Mouse (Mus musculus) A20 (cell line): ENCODE measurements around the gene Gm14190.
"Not testable (repeated sequence)": the region's sequence is repeated elsewhere in the genome, so short reads cannot be mapped to it uniquely, and the experiment has no call there.

Source experiments
- DNase-seq: peaks from one replicate; pipeline ENCODE4 v3.0.0-alpha.2; 2011; ENCODE audit warnings: low read depth, low spot score

Gm14190 gene

DNA sequence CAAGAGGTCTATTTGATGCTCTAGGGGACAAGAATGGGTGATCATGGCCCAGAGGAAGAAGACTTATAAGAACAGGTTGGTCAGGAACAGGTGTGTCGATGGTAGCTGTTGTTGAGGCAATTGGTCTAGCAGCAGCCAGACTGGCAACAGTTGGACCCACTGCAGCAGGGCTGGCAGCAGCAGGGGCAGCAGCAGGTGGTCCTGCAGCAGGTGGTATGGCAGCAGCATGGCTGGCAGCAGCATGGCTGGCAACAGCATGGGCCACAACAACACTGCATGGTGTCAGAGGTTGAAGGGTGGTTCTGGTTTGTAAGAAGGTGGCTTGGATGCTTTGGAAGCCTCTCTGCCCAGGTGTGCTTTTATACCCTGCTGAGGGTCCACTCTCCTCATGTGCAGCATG is at the start of gene Gm14190:
TSS of gene Gm14190 (minus strand) at position 278 of the 400 bp plus-strand sequence.
- no peak for DNase-seq

DNA sequence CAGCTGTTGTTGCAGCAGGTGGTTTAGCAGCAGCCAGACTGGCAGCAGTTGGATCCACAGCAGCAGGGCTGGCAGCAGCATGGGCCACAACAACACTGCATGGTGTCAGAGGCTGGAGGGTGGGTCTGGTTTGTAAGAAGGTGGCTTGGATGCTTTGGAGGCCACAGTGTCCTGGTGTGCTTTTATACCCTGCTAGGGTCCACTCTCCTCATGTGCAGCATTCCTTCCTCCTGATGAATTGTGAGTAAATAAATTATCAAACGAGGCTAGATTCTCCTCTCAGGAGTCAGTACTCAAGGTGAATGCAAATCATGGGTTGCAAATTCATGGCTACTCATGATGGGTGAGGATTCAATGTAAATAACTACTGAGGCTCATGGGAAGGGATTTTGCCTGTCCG is 43.6 kb upstream of the Gm14190 start, which contains the start of gene Gm14180:
TSS of gene Gm14180 (minus strand) at position 101 of the 400 bp plus-strand sequence.
- no peak for DNase-seq

DNA sequence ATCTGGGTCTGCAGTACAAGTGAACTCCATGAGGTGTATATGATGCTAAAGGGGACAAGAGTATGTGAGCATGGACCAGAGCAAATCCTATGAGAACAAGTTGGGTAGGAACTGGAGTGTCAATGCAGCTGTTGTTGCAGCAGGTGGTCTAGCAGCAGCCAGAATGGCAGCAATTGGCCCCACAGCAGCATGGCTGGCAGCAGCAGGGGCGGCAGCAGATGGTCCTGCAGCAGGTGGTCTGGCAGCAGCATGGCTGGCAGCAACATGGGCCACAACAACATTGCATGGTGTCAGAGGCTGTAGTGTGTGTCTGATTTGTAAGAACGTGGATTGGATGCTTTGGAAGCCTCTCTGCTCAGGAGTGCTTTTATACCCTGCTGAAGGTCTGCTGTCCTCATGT is 33.5 kb upstream of the Gm14190 start:
- no peak for DNase-seq

DNA sequence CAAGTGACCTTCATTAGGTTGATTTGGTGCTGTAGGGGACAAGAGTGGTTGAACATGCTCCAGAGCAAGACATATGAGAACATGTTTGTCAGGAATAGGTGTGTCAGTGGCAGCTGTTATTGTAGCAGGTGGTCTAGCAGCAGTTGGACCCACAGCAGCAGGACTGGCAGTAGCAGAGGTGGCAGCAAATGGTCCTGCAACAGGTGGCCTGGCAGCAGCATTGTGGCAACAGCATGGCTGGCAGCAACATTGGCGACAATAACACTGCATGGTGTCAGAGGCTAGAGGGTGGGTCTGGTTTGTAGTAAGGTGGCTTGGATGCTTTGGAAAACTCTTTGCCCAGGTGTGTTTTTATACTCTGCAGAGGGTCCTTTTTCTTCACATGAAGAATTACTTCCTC is 28.2 kb upstream of the Gm14190 start:
- DNase-seq, result no peak

DNA sequence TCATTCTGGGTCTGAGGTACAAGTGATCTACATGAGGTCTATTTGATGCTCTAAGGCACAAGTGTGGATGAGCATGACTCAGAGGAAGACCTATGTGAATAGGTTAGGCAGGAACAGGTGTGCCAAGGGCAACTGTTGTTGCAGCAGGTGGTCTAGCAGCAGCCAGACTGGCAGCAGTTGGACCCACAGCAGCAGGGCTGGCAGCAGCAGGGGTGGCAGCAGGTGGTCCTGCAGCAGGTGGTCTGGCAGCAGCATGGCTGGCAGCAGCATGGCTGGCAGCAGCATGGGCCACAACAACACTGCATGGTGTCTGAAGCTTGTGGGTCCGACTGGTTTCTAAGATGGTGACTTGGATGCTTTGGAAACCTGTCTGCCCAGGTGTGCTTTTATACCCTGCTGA is 5.3 kb downstream of the Gm14190 start:
- not testable (repeated sequence) for DNase-seq

DNA sequence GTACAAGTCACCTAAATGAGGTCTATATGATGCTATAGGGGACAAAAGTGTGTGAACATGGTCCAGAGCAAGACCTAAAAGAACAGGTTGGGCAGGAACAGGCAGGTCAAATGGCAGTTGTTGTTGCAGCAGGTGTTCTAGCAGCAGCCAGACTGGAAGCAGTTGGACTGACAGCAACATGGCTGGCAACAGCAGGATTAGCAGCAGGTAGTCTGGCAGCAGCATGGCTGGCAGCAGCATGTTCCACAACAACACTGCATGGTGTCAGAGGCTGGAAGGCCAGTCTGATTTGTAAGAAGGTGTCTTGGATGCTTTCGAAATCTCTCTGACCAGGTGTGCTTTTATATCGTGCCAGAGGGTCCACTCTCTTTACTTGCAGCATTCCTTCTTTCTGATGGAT is 7.1 kb downstream of the Gm14190 start:
- no peak for DNase-seq

DNA sequence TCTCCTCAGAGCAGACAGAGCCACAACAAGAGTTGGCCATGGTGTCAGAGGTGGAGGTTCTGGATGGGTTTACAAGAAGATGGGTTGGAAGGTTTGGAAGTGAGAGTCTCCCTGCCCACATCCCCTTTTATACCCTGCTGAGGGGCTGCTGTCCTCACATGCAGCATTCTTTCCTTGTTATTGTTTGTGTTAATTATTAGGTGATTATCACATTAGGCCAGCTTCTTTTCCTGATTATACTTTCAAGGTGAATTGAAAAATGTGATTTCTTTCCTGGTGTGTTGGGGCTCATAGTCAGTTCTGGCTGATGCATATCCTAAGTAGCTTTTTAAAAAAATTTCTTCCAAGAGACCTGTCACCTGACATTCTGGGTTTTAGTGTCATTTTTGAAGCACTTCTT is 24.7 kb downstream of the Gm14190 start, which contains the start of gene Krtap4-6:
TSS of gene Krtap4-6 (minus strand) at position 101 of the 400 bp plus-strand sequence.
- no peak for DNase-seq

DNA sequence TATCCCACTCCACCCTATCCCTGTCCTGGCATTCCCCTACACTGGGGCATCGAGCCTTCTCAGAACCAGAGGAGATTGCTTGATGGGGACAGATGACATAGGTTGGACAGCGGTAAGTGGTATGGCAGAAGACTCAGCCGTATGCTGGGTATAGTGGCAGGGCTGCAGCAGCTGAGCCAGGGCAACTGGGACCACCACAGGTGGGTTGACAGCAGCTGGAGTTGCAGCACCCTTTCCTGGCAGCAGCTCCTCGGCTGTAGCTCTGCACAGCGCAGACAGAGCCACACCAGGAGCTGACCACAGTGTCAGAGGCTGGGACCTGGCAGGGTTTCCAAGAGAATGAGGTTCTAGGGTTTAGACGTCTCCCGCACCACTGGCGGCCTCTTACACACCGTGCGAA is 27.7 kb downstream of the Gm14190 start:
- no peak for DNase-seq

DNA sequence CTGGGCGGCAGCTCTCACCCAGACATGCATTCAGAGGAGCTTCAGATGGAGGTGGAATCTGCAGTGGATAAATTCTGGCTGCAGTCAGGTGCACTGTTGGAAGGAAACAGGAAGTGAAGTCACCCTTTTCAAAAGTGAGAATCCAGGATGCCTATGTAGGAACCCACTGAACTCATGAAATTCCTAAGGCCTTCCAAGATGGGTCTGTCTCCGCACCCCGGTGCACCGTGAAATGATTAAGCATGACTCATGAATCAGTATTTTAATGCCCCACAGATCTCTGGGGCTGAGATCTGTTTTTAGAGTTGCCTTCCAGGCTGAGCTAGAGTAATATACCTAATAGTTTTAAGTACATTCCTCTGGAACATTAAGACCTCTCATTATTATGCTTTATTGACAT is 31.3 kb downstream of the Gm14190 start:
- DNase-seq, result no peak

DNA sequence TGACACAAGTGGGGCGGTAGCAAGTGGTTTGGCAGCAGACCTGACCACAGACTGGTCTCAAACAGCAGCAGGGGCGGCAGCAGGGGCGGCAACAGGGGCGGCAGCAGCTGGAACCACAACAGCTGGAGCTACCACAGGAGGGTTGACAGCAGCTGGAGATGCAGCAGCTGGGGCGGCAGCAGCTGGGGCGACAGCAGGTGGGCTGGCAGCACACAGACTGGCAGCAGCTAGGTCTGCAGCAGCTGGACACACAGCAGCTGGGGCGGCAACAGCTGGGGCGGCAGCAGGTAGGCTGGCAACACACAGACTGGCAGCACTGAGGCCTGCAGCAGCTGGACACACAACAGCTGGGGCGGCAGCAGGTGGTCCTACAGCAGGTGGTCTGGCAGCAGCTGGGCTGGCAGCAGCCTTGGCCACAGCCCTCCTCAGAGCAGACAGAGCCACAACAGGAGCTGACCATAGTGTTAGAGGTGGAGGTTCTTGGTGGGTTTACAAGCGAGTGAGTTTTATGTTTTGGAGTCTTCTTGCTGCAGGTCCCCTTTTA is 32.0 kb downstream of the Gm14190 start, which contains the start of gene Gm11563:
TSS of gene Gm11563 (minus strand) at position 494 of the 544 bp plus-strand sequence.
- not testable (repeated sequence) for DNase-seq

DNA sequence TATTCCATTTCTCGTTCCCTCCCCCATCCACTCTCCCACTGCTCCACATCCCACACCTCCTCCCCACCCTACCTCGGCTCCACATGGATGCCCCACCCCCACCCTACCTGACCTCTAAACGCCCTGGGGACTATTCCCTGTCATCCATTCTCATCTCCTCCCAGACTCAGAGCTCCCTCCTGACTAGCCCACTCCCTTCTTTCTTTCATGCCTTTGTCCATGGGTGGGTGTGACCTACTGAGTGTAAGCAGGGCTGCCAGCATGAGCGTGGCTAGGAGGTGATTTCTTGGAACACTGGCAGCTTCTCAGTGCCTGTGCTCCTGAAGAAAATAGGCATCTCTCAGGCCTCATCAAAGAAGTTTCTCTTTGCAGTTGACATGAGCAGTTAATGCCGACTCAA is 33.5 kb downstream of the Gm14190 start:
- DNase-seq, result no peak

DNA sequence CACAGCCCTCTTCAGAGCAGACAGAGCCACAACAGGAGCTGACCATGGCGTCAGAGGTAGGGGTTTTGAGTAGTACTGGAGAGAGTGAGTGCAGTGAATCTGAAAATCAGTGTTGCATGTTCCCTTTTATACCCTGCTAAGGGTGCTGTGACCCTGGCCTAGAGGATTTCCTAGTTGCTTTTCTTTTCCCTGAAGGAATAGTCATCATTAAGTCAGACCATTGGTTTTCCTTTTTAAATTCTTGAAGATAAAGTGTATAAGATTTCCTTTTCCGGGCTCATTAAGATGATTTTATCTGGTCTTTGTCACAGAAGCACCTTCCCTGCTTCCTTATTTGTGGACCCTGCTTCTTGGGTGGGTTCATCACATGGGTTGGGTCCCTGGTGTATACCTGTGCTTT is 40.4 kb downstream of the Gm14190 start, which contains the start of gene Gm11555:
TSS of gene Gm11555 (minus strand) at position 101 of the 400 bp plus-strand sequence.
- DNase-seq, result no peak

DNA sequence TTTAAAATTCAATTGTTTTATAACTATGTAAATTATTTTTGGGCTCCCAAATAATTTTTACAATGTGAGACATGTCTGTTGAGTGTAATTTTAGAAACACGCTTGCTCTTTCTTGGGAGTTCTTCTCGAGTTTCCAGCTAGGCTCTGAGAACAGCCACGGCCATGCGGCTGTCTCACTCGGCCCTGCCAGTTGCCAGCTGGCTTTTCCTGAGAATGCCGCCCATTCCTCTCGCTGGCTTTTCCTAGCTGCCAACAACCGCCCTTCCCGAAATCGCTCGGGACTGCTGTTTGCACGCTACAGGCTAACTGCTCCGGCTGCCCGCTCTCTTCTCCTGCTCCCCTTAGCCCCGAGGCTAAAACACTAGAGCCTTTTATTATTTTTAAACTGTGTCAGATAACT is 44.1 kb downstream of the Gm14190 start:
- no peak for DNase-seq

DNA sequence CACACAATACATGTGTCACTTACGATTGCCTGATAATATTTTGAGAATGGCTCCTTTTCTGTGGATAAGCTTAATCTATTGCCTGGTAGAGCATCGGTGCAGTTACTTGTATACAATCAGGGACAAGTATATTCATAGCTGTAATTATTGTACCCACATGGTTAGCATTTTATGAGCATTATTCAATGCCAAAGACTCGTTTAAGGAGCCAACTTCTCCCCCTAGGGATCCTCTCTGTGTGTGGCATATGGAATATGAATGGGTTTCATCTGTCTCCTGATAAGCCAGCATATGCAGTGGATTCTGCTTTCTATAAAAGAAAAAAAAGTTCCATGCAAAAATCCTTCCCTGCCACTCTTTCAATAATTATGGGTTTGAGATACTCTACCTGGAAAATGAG is 46.2 kb downstream of the Gm14190 start:
- DNase-seq, result no peak

DNA sequence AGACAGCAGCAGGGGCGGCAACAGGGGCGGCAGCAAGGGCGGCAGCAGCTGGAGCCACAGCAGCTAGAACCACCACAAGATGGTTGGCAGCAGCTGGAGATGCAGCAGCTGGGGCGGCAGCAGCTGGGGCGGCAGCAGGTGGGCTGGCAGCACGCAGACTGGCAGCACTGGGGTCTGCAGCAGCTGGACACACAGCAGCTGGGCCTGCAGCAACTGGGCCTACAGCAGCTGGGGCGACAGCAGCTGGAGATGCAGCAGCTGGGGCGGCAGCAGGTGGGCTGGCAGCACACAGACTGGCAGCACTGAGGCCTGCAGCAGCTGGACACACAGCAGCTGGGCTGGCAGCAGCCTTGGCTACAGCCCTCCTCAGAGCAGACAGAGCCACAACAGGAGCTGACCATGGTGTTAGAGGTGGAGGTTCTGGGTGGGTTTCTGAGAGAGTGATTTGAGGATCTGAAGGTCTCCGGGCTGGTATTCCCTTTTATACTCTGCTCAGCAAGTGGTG is 46.9 kb downstream of the Gm14190 start, which contains the start of gene Krtap4-7:
TSS of gene Krtap4-7 (minus strand) at position 455 of the 505 bp plus-strand sequence.
- not testable (repeated sequence) for DNase-seq

DNA sequence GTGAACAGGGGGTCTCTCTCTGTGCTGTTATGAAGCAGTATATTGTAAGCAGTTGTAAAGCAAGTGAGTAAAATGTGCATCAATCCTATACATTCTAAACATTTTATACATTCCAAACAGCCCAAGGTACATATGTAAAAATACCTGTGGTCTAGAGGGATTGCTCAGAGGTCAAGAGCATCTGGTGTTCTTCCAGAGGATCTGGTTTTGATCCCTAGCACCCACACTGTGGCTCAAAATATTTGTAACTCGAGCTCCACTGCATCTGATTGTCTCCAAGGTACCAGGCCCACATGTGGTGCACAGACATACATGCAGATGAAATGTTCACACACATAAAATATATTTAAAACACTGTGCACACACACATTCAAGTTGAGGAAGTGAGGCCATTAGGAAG is 49.6 kb downstream of the Gm14190 start:
- no peak for DNase-seq
